Mouse (Mus musculus) induced T-regulatory cell, adult 2 months (primary cell): ENCODE data around the gene Aifm2.

ENCODE experiments used
- DNase-seq: peaks from one replicate; pipeline ENCODE4 v3.0.0-alpha.2; 2012; ENCODE audit warnings: low read depth

The Aifm2 gene

DNA sequence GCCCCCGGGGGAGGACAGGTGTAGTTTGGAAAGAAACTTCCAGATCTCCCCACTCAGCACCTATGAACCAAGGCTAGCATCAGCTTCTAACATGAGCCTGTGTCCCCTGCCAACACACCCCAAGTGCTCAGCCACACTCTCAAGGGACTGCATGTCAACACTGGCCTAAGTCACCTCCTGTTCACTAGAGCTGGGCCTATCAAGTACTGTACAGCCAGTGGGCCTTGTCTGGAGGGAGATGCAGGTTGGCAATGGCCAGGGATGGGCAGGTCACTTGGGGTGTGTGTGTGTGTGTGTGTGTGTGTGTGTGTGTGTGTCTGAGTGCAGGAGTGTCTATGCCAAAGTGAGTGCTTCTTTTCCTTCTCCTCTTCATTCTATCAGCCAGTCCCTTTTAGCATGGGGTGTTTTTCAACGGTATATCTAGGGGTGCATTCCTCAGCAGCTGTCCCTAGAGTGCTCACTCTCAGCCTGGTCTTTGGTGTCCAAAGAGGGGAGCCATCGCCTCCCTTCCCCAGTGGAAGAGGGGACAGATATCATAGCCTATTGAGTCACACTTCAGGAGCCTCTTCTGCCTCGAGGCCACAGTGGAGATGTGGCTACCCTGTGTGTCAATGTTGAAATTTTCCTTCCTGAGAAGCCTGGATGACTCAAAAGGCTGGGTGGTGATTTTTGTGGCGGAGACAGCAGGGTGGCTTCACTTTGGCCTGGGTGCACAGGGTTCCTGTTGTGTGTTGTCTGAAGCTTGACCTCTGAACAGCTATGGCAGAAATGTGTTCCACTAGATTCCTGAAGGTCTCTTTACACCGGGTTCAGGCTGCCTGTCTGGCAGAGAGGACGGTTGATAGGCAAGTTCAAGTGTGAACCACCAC lies 1.2 kb downstream of the Aifm2 start:
- no peak for DNase-seq

DNA sequence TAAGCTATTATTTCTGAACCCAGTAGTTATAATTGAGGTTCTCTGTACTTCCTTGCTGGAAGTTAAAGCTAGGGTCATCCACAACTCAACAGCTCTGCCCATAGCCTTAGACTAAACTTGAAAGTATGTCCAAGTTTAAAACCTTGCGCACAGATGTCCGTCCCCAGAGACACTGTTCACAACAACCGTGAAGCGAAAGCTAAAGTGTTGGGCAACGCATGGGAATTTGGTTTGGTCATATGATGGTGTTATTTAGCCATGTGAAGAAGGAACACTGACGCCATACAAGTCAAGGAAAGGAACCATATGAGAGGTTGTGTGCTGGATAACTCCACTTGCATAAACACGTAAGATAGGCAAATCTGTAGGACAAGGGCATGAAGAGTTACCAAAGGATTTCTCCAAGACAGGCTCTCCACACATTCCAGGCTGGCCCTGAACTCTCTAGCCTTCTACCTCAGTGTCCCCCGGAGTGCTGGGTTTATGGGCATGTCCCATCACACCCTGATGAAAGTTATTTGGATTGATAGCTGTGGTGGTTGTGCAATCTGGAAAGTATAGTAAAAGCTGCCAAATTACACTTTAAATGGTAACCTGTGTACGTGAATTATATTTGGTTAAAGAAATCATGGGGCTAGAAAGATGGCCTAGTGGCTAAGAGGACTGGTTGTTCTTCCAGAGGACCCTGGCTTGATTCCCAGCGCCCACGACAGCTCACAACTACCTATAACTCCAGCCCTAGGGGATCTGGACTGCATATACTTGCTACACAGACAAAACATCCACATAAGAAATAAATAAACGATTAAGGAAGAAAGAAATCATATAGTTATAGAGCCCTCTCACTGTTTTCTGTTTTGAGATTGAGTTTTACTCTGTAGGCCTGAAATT lies 2.6 kb downstream of the Aifm2 start:
- no peak for DNase-seq

DNA sequence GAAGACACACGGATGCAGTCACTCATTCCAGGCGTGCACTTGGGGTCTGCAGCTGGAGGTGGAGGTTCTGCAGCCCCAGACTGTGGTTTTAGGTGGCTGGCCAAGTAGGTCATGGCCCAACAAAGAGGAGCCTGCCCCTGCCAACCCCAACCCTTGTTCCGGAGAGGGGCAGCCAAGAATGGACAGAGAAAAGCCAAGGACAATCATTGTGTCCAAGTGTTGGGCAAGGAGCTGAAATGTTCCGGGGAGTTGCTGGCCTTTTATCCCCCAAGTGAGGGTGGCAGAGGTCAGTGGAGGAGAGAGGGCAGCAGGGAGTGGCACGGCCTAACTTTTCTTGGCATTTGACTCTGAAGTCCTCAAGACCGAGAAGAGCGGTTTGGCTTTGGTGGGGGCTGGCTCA lies 5.3 kb downstream of the Aifm2 start:
- no peak for DNase-seq

DNA sequence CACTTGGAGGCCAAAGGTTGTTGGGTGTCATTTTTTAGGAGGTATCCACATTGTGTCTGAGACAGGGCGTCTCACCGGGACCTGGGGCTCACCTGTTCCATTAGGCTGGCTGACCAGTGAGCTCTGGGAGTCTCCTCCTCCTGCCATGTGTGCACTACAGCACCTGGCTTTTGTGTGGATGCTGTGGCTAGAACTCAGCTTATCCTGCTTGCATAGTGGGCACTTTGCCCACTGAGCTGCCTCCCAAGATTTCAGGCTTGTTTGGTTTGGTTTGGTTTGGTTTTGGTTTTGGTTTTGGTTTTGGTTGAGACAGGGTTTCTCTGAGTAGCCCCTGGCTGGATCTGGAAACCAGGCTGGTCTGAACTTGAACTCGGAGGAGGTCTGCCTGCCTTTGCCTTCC lies 7.2 kb downstream of the Aifm2 start:
- DNase-seq: peak; percentile 37

DNA sequence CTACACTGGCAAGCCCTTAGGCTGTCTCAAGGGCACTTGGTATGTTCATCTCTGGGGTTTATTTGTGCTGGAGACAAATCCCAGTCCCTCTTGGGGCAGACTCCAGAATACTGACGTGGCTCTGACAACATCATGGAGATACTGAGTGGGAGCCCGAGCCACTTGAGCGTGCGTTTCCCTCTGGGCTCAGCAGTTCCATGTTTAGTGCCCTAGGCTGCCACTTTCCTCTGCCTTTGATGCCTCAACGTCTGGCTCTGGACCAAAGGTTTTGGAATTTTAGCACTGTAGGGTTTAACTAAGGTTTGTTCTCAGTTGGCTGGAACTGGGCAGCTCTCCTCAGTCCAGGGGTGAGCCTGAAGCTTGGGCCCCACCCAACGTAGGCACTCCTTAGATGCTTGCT lies 8.2 kb downstream of the Aifm2 start:
- no peak for DNase-seq

DNA sequence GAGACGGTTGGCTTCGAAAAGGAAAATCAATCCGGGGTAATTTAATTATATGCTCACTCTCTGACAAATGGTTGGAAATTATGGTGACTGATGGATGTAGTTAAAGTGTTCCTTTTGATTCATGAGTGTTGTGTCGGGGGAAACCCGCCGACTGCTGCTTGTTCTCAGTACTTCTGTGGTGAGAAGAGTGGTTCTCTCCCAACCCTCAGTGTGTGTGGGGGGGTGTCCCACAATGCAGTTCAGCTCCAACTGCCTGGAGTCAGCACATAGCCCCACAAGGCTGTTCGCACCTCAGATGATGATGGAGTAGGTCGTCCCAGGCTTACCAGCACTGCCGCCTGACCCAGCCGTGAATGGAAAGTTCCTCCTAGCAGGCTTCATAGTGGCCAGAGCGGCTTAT lies 14.1 kb downstream of the Aifm2 start:
- DNase-seq: no peak

DNA sequence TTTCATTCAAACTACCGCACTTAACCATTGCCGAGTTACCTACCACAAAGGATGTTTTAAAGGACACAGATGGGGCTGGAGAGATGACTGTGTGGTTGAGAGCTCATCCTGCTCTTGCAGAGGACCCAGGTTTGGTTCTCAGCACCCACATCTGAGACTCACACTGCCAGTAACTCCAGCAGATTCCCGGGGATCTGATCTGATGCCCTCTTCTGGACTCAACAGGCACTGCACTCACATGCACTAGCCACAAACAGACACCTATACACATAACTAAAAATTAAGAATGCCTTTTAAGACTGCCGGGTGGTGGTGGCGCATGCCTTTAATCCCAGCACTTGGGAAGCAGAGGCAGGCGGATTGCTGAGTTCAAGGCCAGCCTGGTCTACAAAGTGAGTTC lies 15.1 kb downstream of the Aifm2 start:
- no peak for DNase-seq

DNA sequence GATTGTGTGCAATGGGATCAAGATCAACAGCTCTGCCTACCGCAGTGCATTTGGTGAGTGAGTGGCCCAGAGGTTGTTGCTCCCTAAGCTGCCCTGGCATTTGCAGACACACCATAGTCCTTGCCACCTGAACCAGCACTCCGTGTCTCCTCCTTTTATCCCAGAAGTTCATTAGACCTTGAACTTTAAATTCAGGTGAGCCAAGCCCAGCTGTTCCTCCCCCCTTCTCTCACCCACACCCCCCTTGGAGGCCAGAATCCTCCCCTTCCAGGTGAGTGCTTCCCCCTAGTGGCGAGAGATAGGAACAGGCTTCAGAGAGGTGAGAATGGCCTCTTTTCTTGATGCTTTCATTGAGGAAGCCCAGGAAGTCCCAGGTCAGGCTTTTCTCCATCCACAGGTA lies 19.3 kb downstream of the Aifm2 start:
- peak; percentile 68 for DNase-seq

DNA sequence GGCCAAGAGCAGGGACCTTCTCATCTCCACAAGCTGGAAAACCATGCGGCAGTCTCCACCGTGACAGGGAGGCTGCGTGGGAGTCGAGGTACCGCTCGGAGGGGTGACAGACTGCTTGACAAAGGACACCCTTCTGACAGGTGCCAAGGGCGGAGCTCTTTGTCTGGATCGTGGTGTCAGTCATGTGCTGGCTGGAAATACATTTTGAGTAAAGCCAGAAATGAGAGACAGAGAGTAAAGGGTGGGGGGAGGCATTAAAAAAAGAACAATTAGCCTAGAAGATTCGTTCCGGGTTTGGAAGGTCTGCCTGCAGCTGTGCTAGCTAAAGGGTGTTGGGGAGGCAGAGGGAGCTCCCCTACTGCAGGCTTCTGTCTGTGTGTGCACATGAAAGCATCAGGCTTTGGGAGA lies 21.6 kb downstream of the Aifm2 start:
- DNase-seq: no peak

DNA sequence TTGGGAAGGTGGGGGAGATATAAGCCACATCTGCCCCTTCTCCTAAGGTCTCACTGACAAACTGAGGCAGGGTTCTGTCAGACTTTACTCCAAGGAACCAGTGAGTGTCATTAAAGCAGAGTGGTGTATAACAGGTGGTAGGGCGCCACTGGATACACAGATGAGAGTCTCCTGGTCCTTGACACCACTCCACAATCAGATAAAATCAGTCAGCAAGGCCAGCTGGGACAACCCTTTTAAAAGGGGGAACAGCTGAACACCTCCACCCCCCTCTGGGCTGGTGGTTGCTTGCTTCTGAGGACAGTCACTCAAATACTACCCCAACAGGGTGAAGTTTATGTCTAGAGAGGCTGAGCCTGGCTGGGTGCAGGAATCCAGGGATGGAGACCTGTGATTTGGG lies 22.5 kb downstream of the Aifm2 start:
- DNase-seq: no peak

DNA sequence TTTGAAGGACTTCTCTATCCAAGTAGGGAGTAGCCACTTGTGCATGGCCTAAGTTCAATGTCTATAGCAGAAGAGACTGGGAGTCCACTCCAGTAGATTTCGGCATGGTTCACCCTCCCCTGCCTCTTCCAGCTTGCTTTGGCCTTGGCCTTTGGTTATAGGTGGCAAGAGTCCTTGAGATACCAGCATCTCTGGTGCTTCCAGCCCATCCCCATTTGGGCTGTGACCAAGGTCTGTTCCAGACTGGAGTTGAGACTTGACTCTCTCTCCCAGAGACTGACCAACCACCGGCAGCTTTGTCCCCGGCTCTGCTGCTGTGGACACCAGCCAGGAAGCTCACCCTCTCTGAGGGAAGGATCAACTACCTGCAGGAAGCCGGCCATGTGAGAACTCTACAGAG lies 23.1 kb downstream of the Aifm2 start:
- no peak for DNase-seq

DNA sequence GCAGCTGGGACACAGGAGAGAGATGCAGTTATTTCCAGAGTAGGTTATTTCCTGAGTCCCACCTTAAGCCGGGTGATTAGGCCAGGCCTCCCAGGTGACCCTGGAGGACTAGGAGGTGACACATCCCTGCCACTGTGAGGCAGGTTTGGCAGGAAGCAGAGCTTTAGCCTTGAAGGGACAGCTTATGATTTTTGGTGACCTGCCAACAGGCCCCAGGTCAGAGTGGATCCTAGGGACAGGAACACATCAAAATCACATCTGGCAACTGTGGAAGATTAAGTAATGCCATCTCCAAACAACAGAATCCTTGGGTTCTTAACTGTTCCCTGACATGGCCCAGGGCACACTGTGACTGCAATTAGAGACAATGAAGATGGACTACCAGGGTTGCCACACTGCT lies 26.2 kb downstream of the Aifm2 start:
- DNase-seq: no peak

DNA sequence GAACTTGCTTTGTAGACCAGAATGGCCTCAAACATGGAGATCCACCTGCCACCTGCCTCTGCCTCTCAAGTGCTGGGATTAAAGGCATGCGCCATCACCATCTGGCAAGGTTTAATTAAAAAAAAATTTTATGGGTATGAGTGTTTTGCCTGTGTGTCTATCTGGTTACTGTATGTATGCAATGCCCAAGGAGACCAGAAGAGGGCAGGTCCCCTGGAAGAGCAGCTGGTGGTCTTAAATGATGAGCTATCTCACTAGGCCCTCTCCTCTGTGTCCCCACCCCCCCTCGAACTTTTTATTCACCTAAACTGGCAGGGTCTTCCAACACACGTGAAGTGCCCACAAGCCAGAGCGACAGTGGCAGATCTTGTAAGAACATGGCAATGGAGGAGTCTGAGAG lies 26.8 kb downstream of the Aifm2 start:
- DNase-seq: no peak

DNA sequence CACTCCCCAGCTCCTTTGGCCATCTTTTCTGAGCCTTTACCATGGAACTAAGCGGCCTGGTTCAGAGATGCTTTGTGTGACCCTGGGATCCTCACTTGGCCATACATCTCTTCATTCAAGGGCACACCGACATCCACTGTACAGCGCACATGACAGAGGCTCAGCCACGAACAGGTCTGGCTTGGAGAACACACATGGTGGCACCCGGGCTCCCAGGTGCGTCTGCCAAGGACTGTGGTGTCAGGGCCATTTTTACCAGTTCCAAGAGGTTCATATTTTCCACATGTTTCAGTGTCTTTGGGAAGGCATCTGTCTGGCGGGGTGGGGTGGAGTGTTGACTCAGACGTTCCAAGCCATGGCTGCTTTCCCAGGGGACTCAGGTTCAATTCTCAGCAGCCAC lies 27.3 kb downstream of the Aifm2 start:
- DNase-seq: no peak

DNA sequence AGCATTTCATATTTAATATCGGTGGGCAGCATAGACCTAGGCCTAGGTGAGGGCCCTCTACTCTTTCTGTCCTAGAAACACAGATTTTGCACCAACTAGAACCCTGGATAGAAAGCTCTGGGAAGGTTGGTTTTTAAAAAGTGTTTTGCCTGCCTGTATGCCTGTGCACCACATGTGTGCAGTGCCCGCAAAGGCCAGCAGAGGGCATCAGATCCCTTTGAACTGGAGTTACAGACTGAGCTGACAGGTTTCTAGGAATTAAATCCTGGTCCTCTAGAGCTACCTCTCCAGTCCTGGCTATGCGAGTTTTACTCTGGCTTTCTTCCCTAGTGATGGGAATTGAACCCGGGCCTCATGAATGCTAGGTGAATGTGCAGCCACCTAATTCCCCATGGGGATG lies 30.1 kb downstream of the Aifm2 start:
- peak; percentile 9 for DNase-seq

DNA sequence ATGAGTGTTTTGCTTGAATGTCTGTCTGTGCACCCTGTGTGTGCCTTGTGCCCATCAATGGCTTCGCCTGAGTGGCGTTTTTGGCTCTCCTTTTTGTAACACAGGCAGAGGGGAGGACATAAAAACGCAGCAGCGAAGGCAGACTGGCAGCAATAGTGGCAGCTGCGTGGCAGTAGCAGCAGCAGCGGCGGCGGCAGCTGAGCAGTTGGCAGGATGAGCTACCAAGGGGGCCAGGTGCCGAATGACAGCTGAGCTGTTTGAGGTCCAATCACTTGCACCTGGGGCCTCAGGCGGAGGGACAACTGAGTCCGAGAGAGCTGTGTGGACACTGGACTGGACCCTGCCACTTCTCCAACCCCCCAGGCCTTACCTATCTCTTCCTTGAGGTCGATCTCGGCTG lies 32.2 kb downstream of the Aifm2 start:
- DNase-seq: no peak

DNA sequence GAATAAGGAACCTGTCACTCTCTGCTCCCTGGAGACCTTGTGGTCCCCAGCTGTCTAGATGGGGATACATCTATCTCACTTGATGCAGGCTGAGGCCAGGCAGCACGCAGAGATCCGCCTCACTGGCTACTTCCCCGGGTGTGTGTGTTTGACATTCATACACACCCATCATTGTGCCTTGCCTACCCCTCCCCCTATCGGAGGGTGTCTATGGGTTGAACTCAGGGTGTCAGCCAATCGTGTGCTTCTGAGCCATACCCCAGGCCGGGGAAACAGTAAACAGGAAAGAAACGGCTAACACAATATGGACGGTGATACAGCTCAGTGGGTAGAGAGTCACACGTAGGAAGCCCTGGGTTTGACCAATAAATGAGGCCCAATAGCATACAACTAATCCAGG lies 35.0 kb downstream of the Aifm2 start:
- no peak for DNase-seq

DNA sequence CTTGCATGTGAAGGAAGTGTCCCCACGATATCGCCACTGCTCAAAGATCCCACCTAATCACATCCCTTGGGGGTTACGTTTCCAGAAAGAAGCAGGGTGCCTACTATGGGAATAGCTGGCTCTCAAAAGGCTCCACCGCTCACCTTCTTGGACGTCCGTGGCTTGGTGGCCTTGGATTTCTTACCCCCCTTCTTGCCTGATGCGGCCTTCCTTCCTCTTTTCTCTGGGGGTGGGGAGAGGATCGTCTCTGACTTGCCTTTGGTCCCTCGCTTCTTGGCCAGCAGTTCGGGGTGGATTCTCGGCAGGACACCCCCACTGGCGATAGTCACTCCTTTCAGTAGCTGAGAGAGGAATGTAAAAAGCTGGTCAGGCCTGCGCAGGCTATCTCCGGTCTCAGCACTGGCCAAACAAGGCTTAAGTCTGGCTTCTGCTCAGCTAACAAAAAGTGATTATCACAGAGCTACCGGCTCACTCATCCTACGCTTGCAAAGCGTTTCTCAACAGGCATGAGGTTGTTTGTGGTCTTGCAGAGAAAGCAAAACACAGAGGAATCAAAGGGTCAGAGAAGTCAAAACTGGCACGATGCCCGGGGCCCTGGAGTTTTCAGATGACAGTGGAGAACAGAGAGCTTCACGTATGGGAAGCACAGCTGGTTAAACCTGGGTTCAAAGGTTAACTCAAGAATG lies 36.6 kb downstream of the Aifm2 start:
- DNase-seq: no peak

DNA sequence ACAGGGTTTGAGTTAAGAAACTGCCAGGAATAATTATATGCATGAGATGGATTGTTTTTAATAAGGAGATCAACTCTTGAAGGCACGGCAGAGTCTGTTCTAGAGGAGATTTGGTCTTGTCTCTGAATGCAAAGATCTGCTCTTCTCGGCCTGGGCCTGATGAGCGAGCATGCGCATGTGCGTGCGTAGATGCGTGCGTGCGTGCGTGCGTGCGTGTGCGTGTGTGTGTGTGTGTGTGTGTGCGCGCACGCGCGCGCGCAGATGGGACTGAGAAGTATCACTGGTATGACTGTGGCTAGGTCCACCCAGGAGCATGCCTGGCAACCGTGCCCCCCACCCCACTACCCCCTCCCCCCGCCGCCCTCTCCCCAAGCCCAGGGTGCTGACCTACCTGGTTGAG lies 38.0 kb downstream of the Aifm2 start:
- DNase-seq: no peak

DNA sequence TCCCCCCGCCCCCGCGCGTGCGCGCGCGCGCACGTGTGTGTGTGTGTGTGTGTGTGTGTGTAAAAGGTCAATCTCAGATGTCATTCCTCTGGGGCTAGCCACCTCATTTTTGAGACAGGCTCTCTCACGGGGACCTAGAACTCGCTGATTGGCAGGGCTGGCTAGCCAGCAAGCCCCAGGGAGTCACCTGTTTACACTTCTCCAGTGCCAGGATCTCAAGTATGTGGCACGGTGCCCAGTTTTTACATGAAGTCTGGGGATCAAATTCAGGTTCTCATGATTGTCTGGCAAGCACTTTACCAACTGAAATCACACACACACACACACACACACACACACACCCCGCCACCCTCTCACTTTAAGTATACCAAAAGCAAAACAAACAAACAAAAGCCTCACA lies 42.0 kb downstream of the Aifm2 start:
- DNase-seq: no peak

DNA sequence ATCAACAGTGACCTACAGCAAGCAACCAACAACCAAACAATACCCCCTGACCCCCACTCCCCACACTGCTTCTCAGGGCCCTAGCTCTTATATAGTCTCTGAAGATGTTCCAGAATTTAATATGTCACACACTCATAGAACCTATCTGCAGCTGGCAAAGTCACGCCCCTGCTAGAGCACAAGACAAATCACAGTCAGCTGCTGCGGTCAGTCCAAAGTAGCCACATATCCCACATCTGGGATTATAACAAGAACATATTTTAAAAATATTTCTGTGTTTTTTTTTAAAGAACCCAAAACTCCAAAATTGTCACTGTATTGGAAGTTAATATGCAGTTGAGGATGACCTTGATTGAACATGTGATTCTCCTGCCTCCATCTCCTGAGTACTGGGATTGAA lies 43.8 kb downstream of the Aifm2 start:
- DNase-seq: no peak

DNA sequence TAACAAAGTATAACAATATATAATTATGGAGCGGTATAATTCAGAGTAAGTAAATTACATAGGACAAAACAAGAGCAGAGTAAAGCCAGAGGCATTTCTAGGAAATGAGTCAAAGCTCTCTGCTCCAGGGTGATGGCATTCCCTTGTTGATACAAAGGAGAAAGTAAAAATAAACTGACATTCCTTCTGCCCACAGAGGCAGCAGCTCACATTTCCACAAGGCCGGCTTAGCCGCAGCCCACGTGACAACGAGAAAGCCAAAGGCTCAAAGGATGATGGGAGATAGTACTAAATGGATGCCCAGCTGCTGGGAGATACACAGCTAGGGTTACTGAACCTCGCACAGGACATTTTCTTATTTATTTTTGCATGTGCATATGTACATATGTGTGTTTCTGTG lies 44.8 kb downstream of the Aifm2 start:
- no peak for DNase-seq

DNA sequence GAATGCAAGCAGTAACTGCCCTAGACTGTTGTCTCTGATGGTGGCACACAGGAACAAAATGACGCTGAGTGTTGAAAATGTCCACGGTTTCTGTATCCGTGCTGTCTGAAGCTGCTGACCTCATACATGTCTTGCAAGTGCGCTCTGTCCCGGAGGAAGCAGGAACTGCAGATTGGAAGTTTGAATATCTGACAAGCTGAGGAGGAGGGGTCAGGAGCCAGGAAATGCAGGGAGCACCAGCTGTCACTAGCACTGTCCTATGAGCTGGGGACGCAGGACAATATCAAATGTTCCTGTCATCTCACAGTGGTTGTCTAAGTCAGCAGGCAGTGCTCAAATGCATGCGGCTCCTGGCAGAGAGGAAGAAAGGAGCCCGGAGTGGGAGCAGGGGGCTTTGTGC lies 49.6 kb downstream of the Aifm2 start:
- DNase-seq: no peak
